Mouse (Mus musculus): ENCODE measurements around the gene Sh3bp5l.
"Not testable (repeated sequence)": the region's sequence is repeated elsewhere in the genome, so short reads cannot be mapped to it uniquely, and the experiment has no call there.

Gene Sh3bp5l

GRCm38 (mm10) chr11:58330276-58331148 lies at the start of gene Sh3bp5l, which contains the start of gene Zfp672:
Gene Sh3bp5l (plus strand): TSS chr11:58330724.
Gene Zfp672 (minus strand): TSS chr11:58330339.
- DNase-seq (ENCODE audit: extremely low read depth, low read depth): peak; percentile 95

- DNase-seq (ENCODE audit: extremely low read depth, low read depth): no peak
Observed at GRCm38 (mm10) chr11:58281970-58282496, 48.5 kb upstream of the Sh3bp5l start.

GRCm38 (mm10) chr11:58282518-58282917 lies 48.0 kb upstream of the Sh3bp5l start:
- no peak for DNase-seq (ENCODE audit: extremely low read depth, low read depth)

- DNase-seq (ENCODE audit: extremely low read depth, low read depth): no peak
Observed at GRCm38 (mm10) chr11:58289992-58290682, 40.4 kb upstream of the Sh3bp5l start.

GRCm38 (mm10) chr11:58290812-58291211 lies 39.7 kb upstream of the Sh3bp5l start:
- DNase-seq (ENCODE audit: extremely low read depth, low read depth): no peak

- no peak for DNase-seq (ENCODE audit: extremely low read depth, low read depth)
Observed at GRCm38 (mm10) chr11:58292791-58293190, 37.7 kb upstream of the Sh3bp5l start.

- no peak for DNase-seq (ENCODE audit: extremely low read depth, low read depth)
Observed at GRCm38 (mm10) chr11:58297396-58297795, 33.1 kb upstream of the Sh3bp5l start.

- DNase-seq (ENCODE audit: extremely low read depth, low read depth): peak; percentile 78
Observed at GRCm38 (mm10) chr11:58301057-58301456, 29.5 kb upstream of the Sh3bp5l start.

GRCm38 (mm10) chr11:58301837-58302754 lies 28.4 kb upstream of the Sh3bp5l start:
- DNase-seq (ENCODE audit: extremely low read depth, low read depth): peak; percentile 91

GRCm38 (mm10) chr11:58302774-58303445 lies 27.6 kb upstream of the Sh3bp5l start:
- DNase-seq (ENCODE audit: extremely low read depth, low read depth): no peak

GRCm38 (mm10) chr11:58303594-58303993 lies 26.9 kb upstream of the Sh3bp5l start:
- no peak for DNase-seq (ENCODE audit: extremely low read depth, low read depth)

- DNase-seq (ENCODE audit: extremely low read depth, low read depth): not testable (repeated sequence)
Observed at GRCm38 (mm10) chr11:58305299-58305698, 25.2 kb upstream of the Sh3bp5l start.

- DNase-seq (ENCODE audit: extremely low read depth, low read depth): peak; percentile 86
Observed at GRCm38 (mm10) chr11:58306860-58307308, 23.6 kb upstream of the Sh3bp5l start, which contains the start of gene Zfp692. Gene Zfp692 (plus strand): TSS chr11:58307069.

GRCm38 (mm10) chr11:58307411-58308080 lies 23.0 kb upstream of the Sh3bp5l start:
- DNase-seq (ENCODE audit: extremely low read depth, low read depth): peak; percentile 62

- DNase-seq (ENCODE audit: extremely low read depth, low read depth): no peak
Observed at GRCm38 (mm10) chr11:58308661-58309060, 21.9 kb upstream of the Sh3bp5l start.

GRCm38 (mm10) chr11:58314069-58314468 lies 16.5 kb upstream of the Sh3bp5l start:
- DNase-seq (ENCODE audit: extremely low read depth, low read depth): no peak

GRCm38 (mm10) chr11:58315536-58316168 lies 14.9 kb upstream of the Sh3bp5l start:
- DNase-seq (ENCODE audit: extremely low read depth, low read depth): no peak

- DNase-seq (ENCODE audit: extremely low read depth, low read depth): no peak
Observed at GRCm38 (mm10) chr11:58316344-58316743, 14.2 kb upstream of the Sh3bp5l start.

GRCm38 (mm10) chr11:58316768-58317390 lies 13.6 kb upstream of the Sh3bp5l start:
- DNase-seq (ENCODE audit: extremely low read depth, low read depth): no peak
